Mouse (Mus musculus): ENCODE measurements around the gene Rgs6.

The Rgs6 gene

GRCm38 (mm10) chr12:82588017-82588416 is at the start of gene Rgs6:
Gene Rgs6 (plus strand): TSS chr12:82588292.
- no peak for DNase-seq (ENCODE audit: low spot score in 2 of 2)

- DNase-seq (ENCODE audit: low spot score in 2 of 2): no peak
Measured at GRCm38 (mm10) chr12:82547127-82547526, 41.0 kb upstream of the Rgs6 start.

DNA sequence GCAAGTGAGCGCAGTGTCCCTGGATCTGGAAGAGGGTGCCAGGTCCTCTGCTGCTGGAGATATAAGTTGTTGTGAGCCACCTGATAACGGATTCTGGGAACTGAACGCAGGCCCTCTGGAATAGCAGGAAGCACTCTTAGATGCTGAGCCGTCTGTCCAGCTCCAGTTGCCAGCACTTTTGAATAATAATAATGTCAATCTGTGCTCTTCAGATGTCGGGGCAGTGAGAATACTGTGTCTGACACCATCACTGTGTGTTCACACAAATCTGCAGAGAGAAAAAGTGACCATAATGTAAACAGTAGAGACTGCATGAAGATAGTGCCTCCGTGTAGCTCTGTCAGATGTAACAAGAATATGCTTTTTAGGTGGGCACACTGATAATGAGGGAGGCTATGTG is 38.9 kb upstream of the Rgs6 start:
- no peak for DNase-seq (ENCODE audit: low spot score in 2 of 2)

GRCm38 (mm10) chr12:82550076-82550475 is 38.0 kb upstream of the Rgs6 start:
- no peak for DNase-seq (ENCODE audit: low spot score in 2 of 2)

DNA sequence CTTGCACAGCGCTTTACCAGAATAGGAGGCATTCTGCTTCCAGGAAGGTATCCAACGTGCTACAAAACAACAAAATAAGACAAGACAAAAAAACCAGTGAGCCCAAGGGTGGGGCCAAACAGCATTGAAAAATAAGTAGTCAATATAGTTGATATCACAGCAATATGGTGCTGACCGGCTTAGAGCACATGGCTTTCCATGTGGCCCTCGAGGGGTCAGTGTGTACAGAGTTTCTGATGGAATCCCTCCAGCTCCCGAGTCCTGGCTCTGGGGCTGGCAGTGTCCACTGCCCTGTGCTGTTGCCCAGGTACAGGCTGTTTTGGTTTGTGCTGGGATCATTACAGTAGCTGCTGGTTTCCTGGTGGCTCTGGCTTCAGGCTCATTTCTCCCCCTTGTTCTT is 35.7 kb upstream of the Rgs6 start:
- DNase-seq (ENCODE audit: low spot score in 2 of 2): no peak

- DNase-seq (ENCODE audit: low spot score in 2 of 2): no peak
Measured at GRCm38 (mm10) chr12:82562916-82563315, 25.2 kb upstream of the Rgs6 start.

DNA sequence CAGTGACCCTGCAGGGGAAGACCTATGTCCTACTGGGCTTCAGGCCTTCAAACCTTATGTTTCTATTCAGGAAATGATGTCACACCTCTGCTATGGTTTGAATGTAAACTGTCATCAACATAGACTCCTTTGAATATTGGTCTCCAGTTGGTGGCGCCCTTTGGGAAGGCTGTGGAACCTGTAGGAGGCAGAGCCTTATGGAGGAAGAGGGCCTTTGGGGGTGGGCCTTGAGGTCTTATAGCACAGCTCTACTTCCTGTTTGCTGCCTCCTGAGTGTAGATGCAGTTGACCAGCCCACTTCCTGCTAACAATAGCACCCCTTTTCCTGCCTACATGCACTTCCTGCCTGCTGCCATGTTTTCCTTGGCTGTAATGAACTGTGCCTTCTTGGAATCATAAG is 19.7 kb upstream of the Rgs6 start:
- no peak for DNase-seq (ENCODE audit: low spot score in 2 of 2)

DNA sequence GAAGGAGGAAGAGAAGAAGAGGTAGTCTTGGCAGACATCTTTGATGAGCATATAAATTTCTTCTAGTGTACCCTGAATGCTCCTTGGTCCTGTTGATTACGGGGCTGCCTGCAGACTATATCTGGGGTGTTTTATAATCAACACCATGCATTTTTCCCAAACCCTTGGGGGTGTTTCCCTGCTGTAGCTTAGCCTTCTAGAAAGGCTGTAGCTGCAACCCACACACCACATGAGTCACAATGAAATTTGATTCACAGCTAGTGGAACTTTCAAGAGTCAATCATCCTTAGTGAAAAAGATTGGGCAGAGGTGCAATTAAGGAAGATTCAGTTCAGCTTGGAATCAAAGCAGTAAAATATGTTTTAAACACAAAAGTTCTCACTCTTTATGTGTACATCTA is 15.4 kb upstream of the Rgs6 start:
- peak; percentile 11 to 54 for DNase-seq (ENCODE audit: low spot score in 2 of 2)

DNA sequence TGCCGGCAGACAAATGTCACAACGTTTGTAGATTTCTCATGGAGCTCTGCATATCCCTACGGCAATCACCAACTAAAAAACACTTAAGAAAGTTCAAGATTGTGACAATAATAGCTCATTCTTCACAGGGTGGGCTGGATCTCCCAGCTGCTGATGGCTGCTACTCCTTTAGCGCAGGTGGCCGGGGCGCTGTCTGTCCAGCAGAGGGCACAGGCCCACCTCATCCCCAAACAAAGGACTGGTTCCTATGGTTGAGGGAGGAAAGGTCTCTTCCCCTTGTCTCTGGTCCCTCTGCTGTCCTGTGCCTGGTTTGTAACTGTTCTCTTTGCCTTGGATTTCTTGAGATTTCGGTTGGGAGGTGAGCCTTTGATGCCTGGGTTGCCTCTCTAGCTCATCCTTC is 1.5 kb upstream of the Rgs6 start:
- no peak for DNase-seq (ENCODE audit: low spot score in 2 of 2)

- DNase-seq (ENCODE audit: low spot score in 2 of 2): no peak
Measured at GRCm38 (mm10) chr12:82587348-82587895, 670 bp upstream of the Rgs6 start.

- peak in 1 of 2 experiments; percentile 10 for DNase-seq (ENCODE audit: low spot score in 2 of 2)
Measured at GRCm38 (mm10) chr12:82588846-82589630, 946 bp downstream of the Rgs6 start.

DNA sequence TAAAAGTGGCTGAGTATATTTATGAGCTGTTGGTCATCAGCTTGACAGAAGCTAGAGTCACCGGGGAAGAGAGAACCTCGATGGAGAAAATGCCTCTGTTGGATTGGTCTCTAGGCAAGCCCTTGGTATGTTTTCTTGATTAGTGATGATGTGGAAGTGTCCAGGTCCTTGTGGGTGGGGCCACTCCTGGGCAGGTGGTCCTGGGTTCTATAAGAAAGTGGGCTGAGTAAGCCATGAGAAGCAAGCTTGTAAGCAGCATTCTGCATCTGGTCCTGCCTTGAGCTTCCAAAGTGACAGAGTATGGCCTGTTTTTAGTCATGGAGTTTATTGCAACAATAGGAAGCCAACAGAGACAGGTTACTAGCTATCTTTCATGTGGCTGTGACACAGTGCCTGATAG is 10.9 kb downstream of the Rgs6 start:
- DNase-seq (ENCODE audit: low spot score in 2 of 2): no peak

- DNase-seq (ENCODE audit: low spot score in 2 of 2): no peak
Measured at GRCm38 (mm10) chr12:82600406-82600805, 12.3 kb downstream of the Rgs6 start.

GRCm38 (mm10) chr12:82602823-82603222 is 14.7 kb downstream of the Rgs6 start:
- no peak for DNase-seq (ENCODE audit: low spot score in 2 of 2)

DNA sequence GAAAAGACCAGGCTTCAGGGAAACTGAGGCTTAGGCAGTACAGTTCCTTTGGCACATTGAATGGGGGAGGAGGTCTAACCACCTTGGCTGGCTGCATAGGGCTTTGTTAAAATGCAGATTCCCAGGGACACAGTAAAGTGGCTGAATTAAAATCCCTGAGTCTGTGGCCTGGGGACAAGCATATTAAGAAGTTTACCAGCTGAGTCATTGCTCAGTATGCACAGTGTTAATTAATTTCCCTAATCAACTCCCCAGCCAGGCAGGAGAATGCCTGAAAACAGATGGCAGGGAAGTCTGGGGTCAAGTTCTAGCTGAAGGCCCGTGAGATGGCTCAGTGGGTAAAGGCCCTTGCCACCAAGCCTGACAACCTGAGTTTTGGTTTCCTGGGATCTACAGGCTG is 15.2 kb downstream of the Rgs6 start:
- DNase-seq (ENCODE audit: low spot score in 2 of 2): no peak

- DNase-seq (ENCODE audit: low spot score in 2 of 2): no peak
Measured at GRCm38 (mm10) chr12:82603979-82604378, 15.9 kb downstream of the Rgs6 start.

DNA sequence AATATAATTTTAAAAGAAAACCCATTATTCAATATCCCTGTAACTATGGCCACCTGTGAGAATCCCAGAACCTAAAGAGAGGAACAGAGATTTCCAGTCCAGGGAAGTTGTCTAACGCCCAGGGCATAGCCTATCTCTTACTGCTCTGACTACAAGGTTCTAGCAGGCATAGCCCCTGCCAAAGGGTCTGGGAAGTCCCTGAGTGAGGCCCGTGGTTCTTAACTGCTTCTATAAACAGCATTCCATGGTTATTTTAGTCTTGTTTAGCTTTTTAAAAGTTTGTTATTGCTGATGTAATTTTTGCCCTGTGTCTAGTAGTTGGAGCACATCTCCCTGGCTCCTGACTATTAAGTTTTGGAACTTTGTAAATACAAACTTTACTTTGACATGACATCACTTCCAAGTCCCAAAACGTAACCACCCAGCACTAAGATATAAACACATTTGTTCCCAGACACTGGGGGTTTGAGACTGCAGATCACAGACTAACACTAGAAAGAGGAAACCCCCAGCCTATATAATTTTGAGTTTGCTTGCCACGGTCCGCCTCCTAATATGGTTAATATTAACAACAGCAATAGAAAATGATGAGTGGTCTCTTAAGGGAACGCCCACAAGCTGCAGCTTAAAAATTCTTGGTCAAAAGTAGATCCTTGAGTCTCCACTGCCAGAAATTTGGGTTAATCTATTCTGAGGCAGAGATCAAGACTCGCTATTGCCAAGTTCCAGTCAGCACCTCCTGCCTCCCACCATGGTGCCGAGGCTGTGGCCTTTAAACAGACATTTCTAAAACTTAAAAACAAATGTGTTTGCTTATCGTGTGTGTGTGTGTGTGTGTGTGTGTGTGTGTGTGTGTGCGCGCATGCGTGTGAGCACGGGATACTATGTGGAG is 24.9 kb downstream of the Rgs6 start:
- no peak for DNase-seq (ENCODE audit: low spot score in 2 of 2)

GRCm38 (mm10) chr12:82616486-82616812 is 28.4 kb downstream of the Rgs6 start:
- DNase-seq (ENCODE audit: low spot score in 2 of 2): no peak

DNA sequence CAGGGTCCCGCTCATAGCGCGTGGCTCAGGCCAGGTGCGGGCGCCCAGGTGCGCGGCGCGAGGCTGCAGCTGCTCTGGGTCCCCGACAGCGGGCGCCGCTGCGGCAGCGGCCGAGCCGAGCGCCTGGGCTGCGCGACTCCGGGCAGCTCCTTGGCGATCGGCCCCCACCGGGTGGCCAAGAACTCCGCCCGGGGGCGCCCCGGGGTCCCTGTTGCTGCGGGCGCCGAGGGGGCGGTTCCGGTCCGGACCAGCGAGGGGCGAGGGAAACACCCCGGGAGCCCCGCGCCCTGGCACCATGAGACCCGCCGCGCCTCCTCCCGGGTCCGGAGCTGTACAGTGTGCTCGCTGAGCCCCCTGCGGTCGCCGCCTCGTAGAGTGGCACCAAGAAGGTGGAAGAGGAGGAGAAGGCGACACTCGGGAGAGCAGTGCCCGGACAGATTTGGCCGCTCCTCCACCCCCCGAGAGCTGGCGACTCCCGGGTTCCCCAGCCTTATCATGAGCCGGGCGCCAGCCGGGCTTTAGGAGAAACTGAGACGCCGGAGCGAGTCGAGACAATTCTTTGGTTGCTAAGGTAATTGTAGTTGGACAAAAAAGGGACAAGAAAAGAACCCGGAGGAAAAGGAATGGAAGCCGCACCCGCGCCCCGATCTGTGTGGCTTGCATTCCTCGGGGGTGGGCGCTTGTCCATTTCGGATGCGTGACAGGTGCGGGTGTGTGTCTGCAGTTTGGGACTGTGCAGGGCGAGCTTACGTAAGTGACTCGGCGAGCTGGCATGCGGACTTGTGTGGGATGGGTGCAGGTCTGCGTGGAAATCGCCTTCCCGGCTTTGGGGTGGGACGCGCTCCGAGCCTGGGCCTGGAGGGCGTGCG is 29.0 kb downstream of the Rgs6 start:
- peak; percentile 63 to 67 for DNase-seq (ENCODE audit: low spot score in 2 of 2)

DNA sequence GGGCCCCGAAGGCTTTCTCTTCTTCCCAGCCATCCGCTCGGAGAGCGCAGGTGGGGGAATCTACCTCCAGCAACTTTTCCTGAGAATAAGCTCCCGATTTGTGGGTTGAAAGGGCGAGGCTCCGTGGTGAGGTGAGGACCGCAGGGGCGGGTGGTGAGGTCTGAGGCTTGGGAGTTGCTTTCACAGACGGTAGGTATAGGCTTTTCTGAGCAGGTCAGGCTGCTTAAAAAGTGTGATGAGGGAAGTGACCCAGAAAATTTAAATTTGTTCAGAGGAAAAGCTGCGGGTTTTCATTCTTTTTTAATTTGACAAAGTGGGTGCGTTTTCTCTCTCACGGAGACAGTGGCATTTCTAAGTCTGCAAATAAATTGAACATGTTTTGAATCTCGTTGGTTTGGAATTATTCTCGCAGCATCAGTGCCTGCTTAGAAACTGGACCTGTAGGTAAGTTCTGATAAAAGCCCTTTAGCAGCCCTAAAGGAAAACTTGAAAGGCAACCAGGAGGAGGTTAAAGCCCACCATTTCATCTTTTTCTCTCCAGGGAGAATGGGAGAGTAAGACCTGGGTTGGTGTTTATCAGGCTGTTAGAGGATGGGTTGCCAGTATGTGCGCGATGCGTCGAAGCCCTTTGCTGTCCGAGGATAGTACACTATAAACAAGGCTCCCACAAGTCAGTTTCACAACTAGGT is 29.7 kb downstream of the Rgs6 start:
- peak in 1 of 2 experiments; percentile 6 for DNase-seq (ENCODE audit: low spot score in 2 of 2)

GRCm38 (mm10) chr12:82640441-82640840 is 52.3 kb downstream of the Rgs6 start:
- no peak for DNase-seq (ENCODE audit: low spot score in 2 of 2)

All from frontal cortex, postnatal 36 days (tissue).